Mouse (Mus musculus) right cerebral cortex, postnatal 4 days (tissue): ENCODE data around the gene Panx3.

Experiments
- DNase-seq: peaks from one replicate; pipeline ENCODE4 v3.0.0-alpha.2; 2022

Panx3 gene

GRCm38 (mm10) chr9:37669115-37669514 is at the start of gene Panx3:
Panx3 (minus strand) TSS chr9:37669235.
- no peak for DNase-seq

- no peak for DNase-seq
Measured at GRCm38 (mm10) chr9:37716150-37716549, 47.1 kb upstream of the Panx3 start, which contains the start of gene Olfr160. Olfr160 (minus strand) TSS chr9:37716250.

DNA sequence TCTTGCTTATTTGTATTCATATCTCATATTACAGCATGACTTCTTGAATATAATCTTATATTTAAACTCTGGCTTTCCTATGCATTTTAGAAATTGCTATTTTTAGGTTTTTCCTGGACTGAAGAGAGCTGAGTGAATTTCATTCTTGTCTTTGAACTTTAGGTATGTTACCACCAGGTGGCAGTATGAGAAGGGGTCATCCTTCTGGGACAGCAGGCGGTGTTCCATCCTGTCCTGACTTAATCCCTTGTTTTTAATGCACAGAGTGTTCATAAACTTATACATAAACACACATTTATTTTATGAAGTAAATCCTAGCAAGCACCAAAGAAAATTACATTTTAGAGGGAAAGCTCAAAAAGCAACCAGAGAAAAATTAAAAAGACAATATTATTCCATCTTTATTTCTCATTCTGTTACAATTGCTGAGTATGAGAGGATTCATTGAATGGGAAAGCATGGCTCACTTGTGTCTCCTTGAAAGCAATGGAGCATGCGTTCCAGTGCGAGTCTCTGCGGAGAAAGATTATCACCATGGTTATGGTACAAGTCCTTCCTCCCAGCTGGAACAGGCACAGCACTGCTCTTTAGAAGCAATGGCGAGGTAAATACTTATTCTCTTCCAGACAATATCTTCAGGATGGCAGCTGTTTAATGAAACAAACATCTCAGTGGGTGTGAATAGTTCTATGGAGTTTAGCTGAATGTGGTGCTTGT is 21.1 kb upstream of the Panx3 start:
- no peak for DNase-seq

DNA sequence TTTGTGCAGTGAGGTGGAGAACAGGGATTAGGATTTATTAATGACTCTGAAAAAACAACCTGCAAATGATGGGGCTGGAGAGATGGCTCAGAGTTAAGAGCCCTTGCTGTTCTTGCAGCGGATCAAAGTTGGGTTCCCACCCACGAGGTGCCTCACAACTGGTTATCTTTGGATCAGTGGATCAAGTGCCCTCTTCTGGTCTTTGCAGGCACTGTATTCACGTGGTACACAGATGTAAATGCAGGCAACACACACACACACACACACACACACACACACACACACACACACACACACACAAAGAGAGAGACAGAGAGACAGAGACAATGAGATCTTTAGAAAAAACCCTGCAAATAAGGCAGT is 18.9 kb upstream of the Panx3 start:
- no peak for DNase-seq

GRCm38 (mm10) chr9:37687288-37687940 is 18.4 kb upstream of the Panx3 start:
- no peak for DNase-seq

- DNase-seq: no peak
Measured at GRCm38 (mm10) chr9:37681123-37681522, 12.1 kb upstream of the Panx3 start.

- DNase-seq: no peak
Measured at GRCm38 (mm10) chr9:37675287-37675686, 6.3 kb upstream of the Panx3 start.

GRCm38 (mm10) chr9:37670261-37670660 is 1.2 kb upstream of the Panx3 start:
- no peak for DNase-seq

DNA sequence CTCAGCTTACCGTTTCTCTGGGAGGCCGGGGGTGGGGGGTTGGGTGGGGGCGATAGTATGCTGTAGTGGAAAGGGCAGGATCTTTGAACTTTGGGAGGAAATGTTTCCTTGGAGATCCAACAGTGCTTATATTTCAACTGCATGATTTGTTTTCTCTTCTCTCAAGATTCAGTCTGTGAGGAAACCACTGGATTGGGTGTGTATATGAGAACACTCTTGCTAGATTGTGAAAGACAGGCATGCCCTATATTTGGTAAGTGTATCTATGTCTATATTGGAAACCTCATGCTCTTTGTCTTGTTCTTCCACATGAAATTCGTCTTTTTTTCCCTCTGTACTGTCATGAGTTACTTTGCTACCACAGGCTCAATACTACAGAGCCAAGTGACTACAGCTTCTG is 643 bp upstream of the Panx3 start:
- DNase-seq: no peak

GRCm38 (mm10) chr9:37666045-37666444 is 3.0 kb downstream of the Panx3 start:
- no peak for DNase-seq

- DNase-seq: no peak
Measured at GRCm38 (mm10) chr9:37664604-37665003, 4.4 kb downstream of the Panx3 start.

DNA sequence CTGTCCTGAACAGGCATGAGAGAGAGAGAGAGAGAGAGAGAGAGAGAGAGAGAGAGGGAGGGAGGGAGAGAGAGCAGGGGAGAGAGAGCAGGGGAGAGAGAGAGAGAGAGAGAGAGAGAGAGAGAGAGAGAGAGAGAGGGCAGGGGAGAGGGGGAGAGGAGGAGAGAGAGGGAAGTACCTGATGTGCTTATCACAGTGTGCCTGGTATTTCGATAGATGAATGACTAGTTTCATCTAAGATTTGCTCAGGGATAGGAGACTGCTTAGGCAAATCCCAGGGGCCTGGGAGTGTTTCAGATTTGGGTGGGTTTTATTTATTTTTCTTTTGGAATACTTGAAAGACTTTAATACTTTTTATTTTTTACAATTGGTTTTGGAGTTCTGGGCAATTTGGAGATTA is 5.8 kb downstream of the Panx3 start:
- no peak for DNase-seq

- DNase-seq: no peak
Measured at GRCm38 (mm10) chr9:37659413-37659812, 9.6 kb downstream of the Panx3 start.

GRCm38 (mm10) chr9:37656931-37657481 is 12.0 kb downstream of the Panx3 start, which contains the start of gene Tbrg1:
Tbrg1 (minus strand) TSS chr9:37657312.
- peak; percentile 72 for DNase-seq

DNA sequence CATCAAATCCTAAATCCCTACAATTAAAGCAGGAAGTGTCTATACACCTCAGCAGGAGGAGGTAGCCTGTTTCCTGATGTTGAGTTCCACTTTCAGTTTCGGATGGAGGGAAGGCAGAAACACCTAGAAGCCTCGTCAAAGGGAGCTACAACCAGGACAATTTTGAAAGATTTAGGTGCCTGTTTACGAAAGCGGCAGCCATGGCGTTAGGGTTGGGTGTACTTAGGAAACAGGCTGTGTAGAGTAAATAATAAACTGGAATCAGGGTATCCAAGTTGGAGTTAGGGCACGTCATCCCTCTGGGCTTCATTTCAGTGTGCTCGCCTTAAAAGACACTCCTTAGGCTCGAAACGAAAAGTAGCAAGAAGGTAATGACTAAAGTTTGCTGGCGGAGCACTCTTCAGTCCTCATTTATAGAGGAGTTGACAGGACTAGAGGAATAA is 12.6 kb downstream of the Panx3 start:
- no peak for DNase-seq

DNA sequence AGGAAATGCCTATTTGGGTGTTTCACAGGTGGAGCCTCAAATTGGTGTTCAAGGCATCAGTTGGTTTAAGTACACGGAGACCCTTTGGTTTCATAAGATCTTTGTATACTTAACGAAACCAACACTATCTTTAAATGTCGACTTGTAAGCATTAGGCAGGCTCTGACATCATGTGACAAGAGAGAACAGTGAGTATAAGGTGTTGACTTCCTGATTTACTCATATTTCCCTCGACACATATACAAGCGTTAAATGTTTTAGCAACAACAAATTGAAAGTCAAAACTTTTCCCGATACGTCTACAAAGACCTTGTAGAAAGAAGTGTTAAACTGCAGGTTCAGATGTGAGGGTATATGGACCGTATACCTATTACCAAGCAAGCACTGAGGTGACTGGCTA is 13.1 kb downstream of the Panx3 start:
- no peak for DNase-seq

GRCm38 (mm10) chr9:37653836-37654235 is 15.2 kb downstream of the Panx3 start:
- DNase-seq: no peak

GRCm38 (mm10) chr9:37650639-37651038 is 18.4 kb downstream of the Panx3 start:
- DNase-seq: no peak

DNA sequence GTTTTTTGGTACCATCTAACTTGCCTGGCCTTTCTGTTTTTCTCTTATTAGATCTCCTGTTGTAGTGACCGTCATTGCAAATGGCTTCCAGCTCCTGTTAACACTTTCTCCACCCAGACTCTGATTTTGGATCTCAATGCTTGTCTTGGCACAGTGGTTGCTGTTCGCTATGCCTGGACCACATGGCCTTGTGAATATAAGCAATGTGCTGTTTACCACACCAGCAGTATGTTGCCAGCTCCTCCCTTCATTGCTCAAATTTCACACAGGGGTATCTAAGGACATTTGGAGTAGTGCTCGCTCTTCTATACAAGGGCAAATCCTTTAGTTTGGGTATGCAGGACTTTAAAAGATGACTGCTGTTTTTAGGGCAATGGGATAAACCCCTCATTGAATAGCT is 22.8 kb downstream of the Panx3 start:
- DNase-seq: no peak

DNA sequence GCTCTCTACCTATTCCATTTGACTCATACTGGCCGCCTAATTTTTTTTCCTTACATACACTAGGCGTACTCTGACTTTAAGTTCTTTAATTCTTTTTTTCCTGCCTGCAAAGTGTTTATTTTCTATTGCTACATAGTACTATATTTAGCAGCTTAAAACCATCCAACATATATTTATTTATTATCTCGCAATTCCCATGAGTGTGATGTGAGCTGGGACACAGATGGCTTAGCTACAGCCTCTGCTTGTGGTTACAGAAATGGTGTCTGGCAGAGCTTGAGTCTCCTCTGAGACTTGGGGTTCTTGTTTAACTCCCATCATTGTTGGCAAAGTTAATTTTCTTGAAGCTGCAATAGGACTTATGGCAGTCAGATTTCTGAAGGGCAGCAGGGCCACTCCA is 30.3 kb downstream of the Panx3 start:
- DNase-seq: no peak

- DNase-seq: peak; percentile 34
Measured at GRCm38 (mm10) chr9:37636800-37637542, 32.1 kb downstream of the Panx3 start.

GRCm38 (mm10) chr9:37636335-37636734 is 32.7 kb downstream of the Panx3 start:
- DNase-seq: peak; percentile 53

GRCm38 (mm10) chr9:37634269-37634668 is 34.8 kb downstream of the Panx3 start:
- DNase-seq: no peak

DNA sequence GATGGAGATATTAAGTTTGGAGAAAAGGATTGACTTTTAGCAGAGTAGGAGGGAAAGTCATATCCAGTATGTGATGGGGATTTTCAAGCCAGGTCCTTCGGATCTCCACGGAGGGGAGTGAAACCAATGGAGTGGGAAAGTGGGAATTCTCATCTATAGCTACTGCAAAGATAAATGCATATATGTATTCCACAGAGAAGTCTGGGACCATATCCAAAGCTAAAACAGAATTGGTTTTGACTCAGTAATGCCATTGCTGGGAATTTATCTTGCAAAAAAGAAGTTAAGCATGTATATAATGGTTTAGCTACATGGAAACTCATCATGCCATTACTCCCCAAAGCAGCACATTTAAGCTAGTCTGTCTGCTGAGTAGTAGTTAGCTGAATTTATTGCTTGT is 36.7 kb downstream of the Panx3 start:
- DNase-seq: no peak
